Mouse (Mus musculus) erythroblast, embryonic 14.5 days (primary cell): Measurements from ENCODE around the gene Cep68.

Experiments used
- GATA1 ChIP-seq: IDR thresholded peaks from 2 replicates; pipeline ENCODE4 v1.6.1; 2012; ENCODE audit warnings: low read length, inconsistent platforms, mixed read lengths
- TAL1 ChIP-seq: IDR thresholded peaks from 3 replicates; pipeline ENCODE4 v1.6.1; 2012; ENCODE audit warnings: low read length, inconsistent platforms, mixed read lengths

DNA sequence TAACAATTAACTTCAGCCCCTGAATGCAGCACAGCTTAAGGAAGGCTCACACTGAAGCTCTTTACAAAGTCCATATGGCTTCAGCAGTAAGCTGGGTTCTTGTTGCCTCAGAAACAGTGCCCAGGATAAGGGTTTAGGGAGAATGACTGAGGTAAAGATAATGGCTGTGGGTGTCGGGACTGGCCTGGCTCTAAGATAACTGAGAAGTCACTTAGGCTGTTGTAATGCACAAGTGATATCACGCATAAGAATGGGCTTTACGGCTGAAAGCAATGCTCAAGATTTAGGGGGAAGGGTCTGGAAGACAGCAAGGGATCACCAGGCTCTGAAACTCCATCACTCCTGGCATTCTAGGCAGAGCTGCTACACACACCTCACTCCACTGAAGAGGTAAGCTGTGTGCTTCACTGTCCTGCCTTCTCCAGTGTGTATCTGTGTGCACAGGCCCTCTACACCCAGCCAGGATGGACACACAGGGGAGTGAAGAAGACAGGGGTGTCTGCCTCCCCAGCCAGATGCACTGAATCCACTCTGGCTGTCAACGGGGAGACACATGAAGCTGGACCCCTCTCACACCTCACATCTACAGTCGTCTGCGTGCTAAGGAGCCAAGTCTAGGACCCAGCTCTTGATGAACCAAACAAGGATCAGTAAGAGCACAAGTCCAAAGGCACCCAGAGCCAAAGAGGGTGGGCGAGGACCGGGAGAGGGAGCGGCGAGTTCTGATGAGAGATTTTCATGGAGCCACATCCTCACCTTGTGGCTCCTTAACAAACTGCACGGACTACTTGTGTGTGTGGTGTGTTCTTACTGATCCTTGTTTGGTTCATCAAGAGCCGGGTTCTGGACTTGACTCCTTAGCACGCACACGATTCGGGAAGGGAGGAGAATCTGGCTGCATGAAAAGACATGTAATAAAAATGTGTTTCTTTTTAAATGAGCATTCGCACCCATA, 4.6 kb downstream of the Cep68 start:
- TF ChIP-seq GATA1: no peak
- TF ChIP-seq TAL1: no peak
